Mouse (Mus musculus) cerebellum, adult 11 months (tissue): Measurements from ENCODE around the gene Ostm1.
A peak's percentile ranks its signal among the peaks of the same experiment; 100 is the strongest.

Source experiments
- DNase-seq: peaks from one replicate; pipeline ENCODE4 v3.0.0; 2022

The Ostm1 gene

GRCm38 (mm10) chr10:42689694-42690093 lies 106.1 kb downstream of the Ostm1 start:
- no peak for DNase-seq

GRCm38 (mm10) chr10:42690233-42691028 lies 106.8 kb downstream of the Ostm1 start:
- DNase-seq, result no peak

GRCm38 (mm10) chr10:42691051-42691450 lies 107.4 kb downstream of the Ostm1 start:
- no peak for DNase-seq

GRCm38 (mm10) chr10:42692095-42692494 lies 108.5 kb downstream of the Ostm1 start:
- no peak for DNase-seq

GRCm38 (mm10) chr10:42692794-42693193 lies 109.2 kb downstream of the Ostm1 start:
- no peak for DNase-seq

GRCm38 (mm10) chr10:42693482-42693881 lies 109.9 kb downstream of the Ostm1 start:
- DNase-seq, result no peak

- DNase-seq, result no peak
Observed at GRCm38 (mm10) chr10:42696361-42696760, 112.7 kb downstream of the Ostm1 start.

GRCm38 (mm10) chr10:42697007-42697406 lies 113.4 kb downstream of the Ostm1 start:
- DNase-seq, result peak; percentile 33

GRCm38 (mm10) chr10:42698375-42698774 lies 114.8 kb downstream of the Ostm1 start:
- no peak for DNase-seq

- no peak for DNase-seq
Observed at GRCm38 (mm10) chr10:42698994-42699393, 115.4 kb downstream of the Ostm1 start.

- no peak for DNase-seq
Observed at GRCm38 (mm10) chr10:42702111-42702510, 118.5 kb downstream of the Ostm1 start.

GRCm38 (mm10) chr10:42714676-42715075 lies 131.1 kb downstream of the Ostm1 start:
- DNase-seq, result no peak

- DNase-seq, result no peak
Observed at GRCm38 (mm10) chr10:42715366-42716035, 131.9 kb downstream of the Ostm1 start.

GRCm38 (mm10) chr10:42722116-42722515 lies 138.5 kb downstream of the Ostm1 start:
- DNase-seq, result no peak

GRCm38 (mm10) chr10:42723275-42724232 lies 139.9 kb downstream of the Ostm1 start:
- no peak for DNase-seq

- no peak for DNase-seq
Observed at GRCm38 (mm10) chr10:42729607-42730006, 146.0 kb downstream of the Ostm1 start.

GRCm38 (mm10) chr10:42734546-42735060 lies 151.0 kb downstream of the Ostm1 start:
- DNase-seq, result no peak

- DNase-seq, result no peak
Observed at GRCm38 (mm10) chr10:42751813-42752212, 168.2 kb downstream of the Ostm1 start.
